Mouse (Mus musculus): ENCODE data around the gene Map3k4.

GRCm38 (mm10) chr17:12231087-12231486 is 87.5 kb downstream of the Map3k4 start:
- TF ChIP-seq POLR2A (IDR thresholded peaks at IDR 0.05; ENCODE audit: low read depth, low read length) = no peak
- TF ChIP-seq CHD2 (IDR thresholded peaks at IDR 0.05; ENCODE audit: low read length) = no peak
- no peak for TF ChIP-seq MEF2A (IDR thresholded peaks at IDR 0.05; ENCODE audit: borderline replicate concordance, low read depth, low read length)
- TF ChIP-seq USF1 (IDR thresholded peaks at IDR 0.05; ENCODE audit: low read depth, low read length) = no peak
- no peak for TF ChIP-seq PAX5 (IDR thresholded peaks at IDR 0.05; ENCODE audit: low read length)
- TF ChIP-seq MYC (IDR thresholded peaks at IDR 0.05; ENCODE audit: low read depth, low read length) = no peak
- TF ChIP-seq BHLHE40 (IDR thresholded peaks at IDR 0.05; ENCODE audit: low read depth, low read length) = no peak
- TF ChIP-seq EP300 (IDR thresholded peaks at IDR 0.05; ENCODE audit: low read length) = no peak
- TF ChIP-seq CTCF (conservative IDR thresholded peaks at IDR 0.05 in 1 of 2, IDR thresholded peaks at IDR 0.05 in 1 of 2; ENCODE audit: low read depth in 2 of 2, low read length in 2 of 2) = no peak
- TF ChIP-seq HCFC1 (IDR thresholded peaks at IDR 0.05; ENCODE audit: low read depth, low read length) = no peak
- no peak for TF ChIP-seq ETS1 (conservative IDR thresholded peaks at IDR 0.05; ENCODE audit: low read depth, low read length)
- no peak for TF ChIP-seq JUND (conservative IDR thresholded peaks at IDR 0.05; ENCODE audit: low read depth, low read length)
